Mouse (Mus musculus) right cerebral cortex, adult 2 months (tissue): Measurements from ENCODE around the gene Utp14b.

Source experiments
- DNase-seq, 2 experiments: peaks; one replicate each; pipeline ENCODE4 v3.0.0; 2021 to 2022; ENCODE audit warnings: low spot score in 2 of 2

The Utp14b gene

DNA sequence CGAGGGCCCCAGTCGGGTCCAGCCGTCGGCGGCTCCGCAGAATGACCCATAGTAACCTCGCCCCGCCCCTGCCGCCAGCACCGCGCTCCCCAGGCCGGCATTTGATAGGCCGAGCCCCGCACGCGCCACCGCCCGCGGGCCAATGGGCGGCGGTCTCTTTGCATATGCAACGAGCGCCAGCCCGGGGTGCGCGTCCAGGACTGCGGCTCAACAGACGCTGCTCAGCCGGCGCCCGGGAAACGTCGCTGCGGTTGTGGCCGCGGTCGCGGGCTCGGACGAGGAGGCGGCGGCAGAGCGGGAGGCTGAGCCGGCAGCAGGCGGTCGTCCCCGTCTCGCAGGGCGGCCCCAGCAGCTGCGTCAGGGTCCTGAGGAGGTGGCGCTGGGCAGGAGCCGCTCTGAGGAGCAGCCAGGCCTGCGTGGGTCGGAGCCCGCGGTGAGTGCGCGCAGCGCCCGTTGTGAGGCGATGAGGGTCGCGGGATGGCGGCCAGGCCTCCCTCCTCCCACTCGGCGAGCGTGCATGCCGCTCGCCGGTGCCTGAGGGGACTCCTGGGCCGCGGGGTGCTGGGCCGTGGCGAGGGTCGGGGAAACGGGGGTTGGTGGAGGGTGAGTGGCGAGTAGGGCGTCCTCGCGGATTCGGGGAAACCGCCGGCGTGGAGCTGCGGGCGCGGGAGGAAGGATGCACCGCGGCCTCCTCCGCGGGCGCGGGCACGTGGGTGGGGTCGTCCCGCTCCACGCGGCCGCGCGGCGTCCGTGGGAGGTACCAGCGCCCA lies at the start of gene Utp14b, which contains the start of gene Acsl3:
TSS of gene Utp14b (plus strand) at position 368 of the 770 bp plus-strand sequence.
TSS of gene Acsl3 (plus strand) at position 155 of the 770 bp plus-strand sequence.
- DNase-seq, result peak; percentile 96

DNA sequence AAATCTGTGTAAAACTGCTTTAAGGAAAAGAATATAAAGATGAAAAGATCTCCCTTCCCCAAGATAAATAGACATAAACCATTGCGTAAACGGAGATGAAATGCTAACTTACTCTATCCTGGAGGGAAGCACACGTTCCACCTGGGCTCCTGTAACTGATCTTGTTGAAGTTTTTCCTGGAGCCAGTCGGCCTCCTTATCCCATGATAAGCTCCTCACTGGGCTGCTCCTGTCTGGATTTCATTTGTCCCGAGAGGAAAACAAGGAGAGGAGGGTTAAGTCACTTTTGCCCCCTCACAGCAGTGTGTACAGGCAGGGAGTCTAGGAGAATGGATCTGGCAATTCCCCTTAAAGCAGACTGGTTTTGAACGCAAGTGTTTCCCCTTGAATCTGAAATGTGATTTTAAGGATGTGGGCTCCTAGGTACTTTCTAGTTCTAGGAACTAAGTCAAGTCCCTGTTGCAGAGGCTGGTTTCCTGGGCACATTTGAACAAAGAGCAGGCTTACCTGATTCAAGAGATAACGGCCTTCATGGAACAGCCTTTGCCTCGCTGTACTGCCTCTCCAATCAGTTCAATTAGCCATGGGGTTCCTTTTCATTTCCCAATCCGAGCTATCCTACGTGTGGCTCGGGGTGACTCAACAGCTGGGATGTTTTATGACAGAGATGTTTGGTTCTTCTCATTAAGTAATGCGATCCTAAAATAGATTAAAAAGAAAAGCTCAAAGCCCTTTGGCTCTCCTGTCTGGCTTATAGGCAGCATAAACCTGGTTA lies 48.5 kb upstream of the Utp14b start:
- DNase-seq, result no peak

GRCm38 (mm10) chr1:78611039-78611438 lies 46.8 kb upstream of the Utp14b start:
- no peak for DNase-seq

DNA sequence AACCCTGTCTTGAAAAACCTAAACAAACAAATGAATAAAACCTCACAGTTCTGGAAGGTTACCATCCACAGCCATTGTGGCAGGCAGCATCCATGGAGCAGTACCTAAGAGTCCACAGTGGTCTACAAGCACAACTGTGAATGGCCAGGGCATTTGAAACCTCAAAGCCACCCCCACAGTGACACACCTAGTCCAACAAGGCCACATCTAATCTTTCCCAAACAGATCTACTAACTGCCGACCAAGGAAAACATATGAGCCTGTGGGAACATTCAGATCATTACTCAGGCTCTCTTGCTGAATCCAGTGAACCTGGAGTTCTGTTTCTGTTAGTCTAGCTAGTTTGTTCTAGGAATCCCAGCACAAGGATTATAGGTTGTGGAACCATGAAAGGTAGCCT lies 44.9 kb upstream of the Utp14b start:
- no peak for DNase-seq

GRCm38 (mm10) chr1:78624352-78624751 lies 33.5 kb upstream of the Utp14b start:
- DNase-seq, result no peak

DNA sequence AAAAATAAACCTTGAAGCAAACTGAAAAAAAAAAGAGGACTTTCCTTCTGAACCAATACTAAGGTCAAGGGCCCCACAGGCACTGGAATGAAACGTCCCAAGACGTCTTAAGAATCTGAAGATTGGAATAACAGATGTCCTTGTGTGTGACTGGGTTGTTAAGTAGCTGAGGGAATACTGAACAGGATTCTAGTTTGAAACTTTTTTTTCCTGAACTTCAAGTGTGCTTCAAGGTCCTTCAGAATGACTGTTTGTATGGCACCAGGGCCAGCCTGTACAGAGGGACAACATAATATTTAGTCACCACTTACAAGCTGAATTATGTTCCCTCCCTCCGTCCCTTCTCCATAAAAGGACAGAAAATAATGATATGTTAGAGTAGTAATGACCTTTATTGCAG lies 23.4 kb upstream of the Utp14b start:
- no peak for DNase-seq

GRCm38 (mm10) chr1:78640871-78641270 lies 17.0 kb upstream of the Utp14b start:
- DNase-seq, result no peak

GRCm38 (mm10) chr1:78641791-78642190 lies 16.0 kb upstream of the Utp14b start:
- no peak for DNase-seq

DNA sequence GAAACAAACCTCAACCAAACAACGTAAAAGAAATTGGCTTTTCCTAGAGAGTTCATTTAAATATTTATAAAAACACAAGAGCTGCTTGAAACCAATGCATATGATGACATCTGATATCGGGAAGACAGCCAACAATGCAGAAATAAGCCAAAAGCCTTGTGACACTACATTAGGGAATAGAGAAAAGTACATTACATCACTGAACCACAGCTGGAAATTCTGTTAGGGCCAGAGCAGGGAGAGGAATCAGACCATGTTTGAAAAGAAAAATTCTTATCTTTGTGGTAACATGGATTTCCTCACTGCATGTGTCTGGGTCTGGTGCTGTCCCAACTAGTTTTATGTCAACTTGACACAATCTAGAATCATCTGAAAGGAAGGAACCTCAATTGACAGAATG lies 15.6 kb upstream of the Utp14b start:
- no peak for DNase-seq

DNA sequence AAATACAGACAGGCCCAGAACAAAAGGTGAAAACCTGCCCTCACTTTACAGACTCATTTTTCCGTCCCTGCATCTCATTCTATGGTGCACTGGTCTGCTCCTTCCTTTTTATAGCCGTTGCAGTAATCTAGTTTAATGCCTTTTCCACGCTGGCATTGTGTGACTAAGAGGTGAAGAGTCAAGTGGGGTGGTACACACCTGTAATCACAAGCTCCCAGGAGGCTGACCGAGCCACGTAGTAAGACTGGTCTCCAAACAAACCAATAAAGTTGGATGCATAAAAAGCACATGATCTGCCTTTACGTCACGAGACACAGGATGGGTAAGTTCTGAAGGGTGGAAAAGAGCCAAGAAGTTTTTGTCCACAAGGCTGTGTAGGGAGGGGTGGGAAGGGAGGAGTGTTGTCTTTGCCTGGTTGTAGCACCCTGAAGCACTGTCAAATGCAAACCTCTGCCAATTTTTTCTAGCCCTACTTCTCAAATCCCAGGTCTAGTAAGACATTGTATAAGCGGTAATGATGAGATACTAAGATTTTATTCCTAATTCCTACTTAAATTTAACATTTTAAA lies 10.4 kb upstream of the Utp14b start:
- DNase-seq, result no peak

GRCm38 (mm10) chr1:78649269-78650061 lies 8.4 kb upstream of the Utp14b start:
- DNase-seq, result no peak

DNA sequence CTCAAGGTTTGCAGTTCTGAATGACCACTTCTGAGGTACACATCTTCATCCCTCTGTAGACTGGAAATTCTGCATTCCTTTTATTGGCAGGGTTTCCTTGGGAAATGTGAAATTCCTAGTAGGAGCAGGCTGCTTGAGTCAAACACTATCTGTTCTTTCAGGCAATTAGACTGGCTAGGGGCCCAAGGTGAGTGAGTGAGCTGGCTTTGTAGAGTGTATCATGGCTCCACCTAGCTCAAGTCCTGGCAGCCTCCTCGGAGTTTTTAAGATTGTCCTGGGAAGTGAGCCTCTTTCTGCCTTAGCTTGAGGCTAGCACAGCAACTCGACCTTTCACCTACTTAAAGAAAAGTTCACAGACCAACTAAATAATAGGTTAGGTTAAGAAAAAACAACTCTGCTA lies 1.4 kb upstream of the Utp14b start:
- DNase-seq, result no peak

DNA sequence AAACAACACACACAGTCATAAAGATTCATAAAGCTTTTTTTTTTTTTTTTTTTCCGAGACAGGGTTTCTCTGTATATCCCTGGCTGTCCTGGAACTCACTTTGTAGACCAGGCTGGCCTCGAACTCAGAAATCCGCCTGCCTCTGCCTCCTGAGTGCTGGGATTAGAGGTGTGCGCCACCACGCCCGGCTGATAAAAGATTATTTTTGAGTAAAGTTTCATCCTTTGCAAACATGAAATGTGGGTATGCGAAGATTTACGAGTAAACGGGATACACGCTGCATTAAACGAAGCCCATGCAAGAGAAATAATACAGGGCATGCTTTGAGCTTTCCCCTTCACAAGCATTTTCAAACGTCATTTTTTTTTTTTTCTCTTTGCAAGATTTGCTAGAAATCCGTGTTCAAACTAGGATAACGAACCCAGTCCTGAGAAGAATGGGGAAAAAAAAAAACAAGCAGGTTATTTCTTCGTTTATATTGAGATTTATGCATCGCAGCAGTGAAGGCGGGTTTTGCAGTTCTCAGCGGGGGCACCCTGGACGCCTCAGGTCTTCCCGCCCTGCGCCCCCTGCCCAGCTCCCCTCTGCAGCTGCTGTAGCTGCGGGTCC lies 713 bp upstream of the Utp14b start:
- DNase-seq, result no peak

GRCm38 (mm10) chr1:78658441-78659269 lies 817 bp downstream of the Utp14b start:
- peak in 1 of 2 experiments; percentile 26 for DNase-seq

- DNase-seq, result no peak
These were observed 1.5 kb downstream of the Utp14b start for GRCm38 (mm10) chr1:78659270-78659823.

GRCm38 (mm10) chr1:78664326-78664725 lies 6.5 kb downstream of the Utp14b start:
- no peak for DNase-seq

DNA sequence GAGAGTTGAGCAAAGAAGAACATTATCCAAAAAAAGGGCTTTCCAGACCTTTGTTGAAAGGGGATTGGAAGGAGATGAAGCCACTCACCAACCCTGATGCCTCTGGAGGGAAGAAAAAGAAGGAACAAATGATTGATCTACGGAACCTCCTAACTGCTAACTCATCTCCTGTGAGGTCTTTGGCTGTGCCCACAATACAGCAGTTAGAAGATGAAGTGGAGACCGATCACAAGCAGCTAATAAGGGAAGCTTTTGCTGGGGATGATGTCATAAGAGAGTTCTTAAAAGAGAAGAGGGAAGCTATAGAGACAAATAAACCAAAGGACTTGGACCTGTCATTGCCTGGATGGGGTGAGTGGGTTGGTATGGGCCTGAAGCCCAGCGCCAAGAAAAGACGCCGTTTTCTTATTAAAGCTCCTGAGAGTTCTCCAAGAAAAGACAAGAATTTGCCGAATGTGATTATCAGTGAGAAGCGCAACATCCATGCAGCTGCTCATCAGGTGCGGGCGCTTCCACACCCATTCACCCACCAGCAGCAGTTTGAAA lies 8.2 kb downstream of the Utp14b start:
- DNase-seq, result peak in 1 of 2 experiments; percentile 40

- no peak for DNase-seq
These were observed 8.7 kb downstream of the Utp14b start for GRCm38 (mm10) chr1:78666585-78666984.

GRCm38 (mm10) chr1:78682291-78682690 lies 24.5 kb downstream of the Utp14b start:
- no peak for DNase-seq

DNA sequence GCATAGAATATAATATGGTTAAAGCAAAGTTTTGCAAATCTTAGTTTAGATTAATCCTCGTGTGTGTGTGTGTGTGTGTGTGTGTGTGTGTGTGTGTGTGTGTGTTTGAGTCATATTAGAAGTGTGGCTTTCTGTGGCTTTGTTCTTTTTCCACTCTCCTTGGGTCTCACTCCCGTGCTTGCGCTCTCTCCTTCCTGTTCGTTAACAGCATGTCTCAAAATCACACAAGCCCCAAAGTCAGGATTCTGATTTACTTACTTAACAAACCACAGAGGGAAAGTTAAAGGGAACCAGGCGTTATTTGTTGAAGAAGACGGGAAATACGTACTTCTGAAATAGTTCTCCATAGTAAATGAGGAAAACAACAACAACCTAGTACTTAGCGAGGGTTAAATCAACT lies 26.3 kb downstream of the Utp14b start:
- DNase-seq, result no peak
